Mouse (Mus musculus): ENCODE results near the gene Nostrin. TPM values are rescaled to one million over a fixed set of nuclear protein-coding genes. Genes with fewer than 3 reads are reported as not detected.
A peak's percentile ranks its signal among the peaks of the same experiment; 100 is the strongest.

The Nostrin gene
- polyA plus RNA-seq, 1 experiment from 2014 or later = 4.5 TPM

DNA sequence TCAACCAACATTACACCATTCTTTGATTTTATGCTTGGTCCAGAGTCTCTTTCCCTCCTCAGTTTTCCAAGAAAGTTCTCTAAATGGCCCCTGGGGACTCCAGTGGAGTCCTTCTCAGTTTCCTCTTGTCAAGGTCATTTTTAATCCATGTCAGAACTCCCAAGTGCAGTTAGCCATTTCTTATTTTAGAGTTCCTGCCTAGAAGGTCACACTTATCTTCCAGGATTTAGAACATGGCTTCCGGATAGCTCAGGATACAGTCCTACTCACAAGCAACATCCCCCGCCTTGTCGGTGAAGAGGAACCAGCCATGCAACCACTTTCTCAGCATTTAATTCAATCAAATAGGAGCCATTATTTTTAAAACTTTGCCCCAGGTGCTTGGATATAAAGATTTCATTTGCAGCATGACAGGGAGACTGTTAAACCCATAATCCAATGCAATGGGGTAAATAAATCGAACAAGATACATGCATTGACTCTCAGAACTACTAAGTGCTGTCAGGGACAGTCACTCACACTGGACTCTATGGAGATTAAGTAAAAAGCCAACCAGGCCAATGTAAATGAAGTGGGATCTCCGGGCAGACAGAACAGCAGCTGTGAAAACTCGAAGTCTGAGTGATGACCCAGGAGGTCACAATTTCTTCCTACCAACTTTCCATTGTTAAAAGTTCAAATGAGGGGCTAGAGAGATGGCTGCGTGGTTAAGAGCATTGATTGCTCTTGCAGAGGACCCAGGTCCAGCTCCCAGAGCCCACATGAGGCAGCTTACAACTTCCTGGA is 6.0 kb upstream of the Nostrin start:
- H3K27me3 ChIP-seq = no peaks in the 10 kb centered on the region
- H3K4me1 ChIP-seq (replicated peaks) = 0 out of 2 replicates have a peak, but pooled peaks cover 3% of the 10 kb centered on the region
- no peaks in the 10 kb centered on the region for H3K9me3 ChIP-seq (replicated peaks)
- H3K4me3 ChIP-seq = no peak overlapping the region
- no peaks in the 10 kb centered on the region for H3K36me3 ChIP-seq
- no peak for ATAC-seq (replicated peaks; ENCODE audit: insufficient number of reproducible peaks, insufficient read depth, low FRiP score, low read depth)
- peak overlapping the region; percentile 55 for H3K27ac ChIP-seq
- no peak overlapping the region for H3K4me2 ChIP-seq
- WGBS = 50% methylated on average over 7 of the region's 7 CpGs
- no peak overlapping the region for H3K9ac ChIP-seq

DNA sequence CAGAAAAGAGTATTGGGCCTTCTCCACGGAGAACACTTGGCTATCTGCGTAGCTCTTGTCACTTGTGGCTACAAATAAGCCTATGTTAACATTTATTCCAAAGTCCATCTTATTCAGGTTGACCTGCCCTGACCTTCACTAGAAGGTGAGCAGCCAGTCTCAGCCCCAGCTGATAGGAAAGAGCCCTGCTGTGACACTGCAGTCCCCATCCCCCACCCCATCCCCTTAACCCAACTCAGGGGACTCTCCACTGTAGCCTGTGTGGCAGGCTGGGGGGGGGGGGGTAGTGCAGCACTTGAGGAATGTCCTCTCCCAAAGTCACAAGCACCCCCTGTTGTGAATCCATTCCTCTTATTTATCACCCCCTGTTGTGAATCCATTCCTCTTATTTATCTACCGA is 3.6 kb upstream of the Nostrin start:
- 49% methylated on average over 3 of the region's 3 CpGs for WGBS
- ATAC-seq (replicated peaks; ENCODE audit: insufficient number of reproducible peaks, insufficient read depth, low FRiP score, low read depth) = no peak
- Histone ChIP-seq H3K27ac (no peak overlapping the region), H3K27me3 (no peaks in the 10 kb centered on the region), H3K4me3 (no peak overlapping the region), H3K9me3 (replicated peaks) (no peaks in the 10 kb centered on the region), H3K36me3 (no peaks in the 10 kb centered on the region), H3K9ac (no peak overlapping the region), H3K4me1 (replicated peaks) (peaks cover 6% of the 10 kb centered on the region; the same call in 1 of the 2 replicates), H3K4me2 (no peak overlapping the region)

DNA sequence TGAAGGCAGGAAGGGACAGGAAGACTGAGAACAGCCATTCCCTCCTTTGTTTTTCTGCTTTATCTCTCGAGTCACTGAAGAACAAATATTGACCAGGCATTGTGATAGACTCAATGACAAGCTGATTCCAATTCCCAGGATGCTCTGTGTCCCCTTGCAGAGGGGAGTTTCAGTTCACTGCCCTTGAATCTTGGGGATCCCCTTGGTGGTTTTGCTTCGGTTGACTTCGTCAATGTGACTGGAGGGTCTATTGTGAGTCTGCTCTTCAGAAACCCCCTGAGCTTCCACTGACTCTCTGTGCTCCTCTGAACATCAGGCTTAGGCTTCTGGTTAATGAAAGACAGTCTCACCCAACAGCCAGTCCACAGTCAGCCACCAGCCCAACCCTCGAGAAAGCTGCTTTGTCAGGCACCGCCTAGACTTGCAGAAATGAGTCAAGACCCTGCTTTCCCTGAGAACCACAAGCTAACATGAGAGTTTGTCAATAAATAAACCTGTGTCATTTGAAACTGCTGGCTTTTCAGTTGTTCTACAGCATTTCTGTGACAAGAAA is 3.0 kb upstream of the Nostrin start:
- 48% methylated on average over 5 of the region's 5 CpGs for WGBS
- no peak overlapping the region for H3K9ac ChIP-seq

DNA sequence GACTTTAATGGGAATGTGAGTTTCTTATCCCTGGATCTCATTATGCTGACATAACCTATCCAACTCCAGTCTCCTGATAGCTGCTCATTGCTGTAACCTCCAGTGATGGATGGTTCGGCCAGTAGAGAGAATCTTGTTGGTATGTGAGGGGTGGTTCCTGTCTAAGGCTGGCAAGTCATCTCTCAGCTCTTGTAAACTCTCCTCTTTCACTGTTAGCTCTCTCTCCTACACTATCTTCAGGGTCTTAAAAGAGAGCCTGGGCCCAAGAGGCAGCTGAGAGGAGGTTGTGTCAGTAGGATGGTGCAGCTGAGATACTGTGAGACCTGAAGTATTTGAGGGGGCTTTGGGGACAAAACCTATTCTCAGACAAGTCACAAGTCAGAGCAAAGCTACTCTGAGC is 1.4 kb upstream of the Nostrin start:
- peaks cover 3% of the 10 kb centered on the region; the same call in 1 of the 2 replicates for H3K4me1 ChIP-seq (replicated peaks)
- H3K36me3 ChIP-seq = no peaks in the 10 kb centered on the region
- H3K27me3 ChIP-seq = no peaks in the 10 kb centered on the region
- WGBS = 55% methylated on average over 1 of the region's 1 CpGs
- H3K9ac ChIP-seq = no peak overlapping the region
- no peak for ATAC-seq (replicated peaks; ENCODE audit: insufficient number of reproducible peaks, insufficient read depth, low FRiP score, low read depth)
- no peak overlapping the region for H3K4me3 ChIP-seq
- H3K4me2 ChIP-seq = no peak overlapping the region
- no peak overlapping the region for H3K27ac ChIP-seq
- H3K9me3 ChIP-seq (replicated peaks) = no peaks in the 10 kb centered on the region

More for the DNA sequence above, 3.0 kb upstream of the Nostrin start:
- no peak overlapping the region for H3K4me2 ChIP-seq
- H3K4me1 ChIP-seq (replicated peaks) = peaks cover 6% of the 10 kb centered on the region; the same call in 1 of the 2 replicates
- H3K27ac ChIP-seq = no peak overlapping the region
- no peaks in the 10 kb centered on the region for H3K9me3 ChIP-seq (replicated peaks)
- H3K27me3 ChIP-seq = no peaks in the 10 kb centered on the region
- no peak for ATAC-seq (replicated peaks; ENCODE audit: insufficient number of reproducible peaks, insufficient read depth, low FRiP score, low read depth)
- no peak overlapping the region for H3K4me3 ChIP-seq
- no peaks in the 10 kb centered on the region for H3K36me3 ChIP-seq

DNA sequence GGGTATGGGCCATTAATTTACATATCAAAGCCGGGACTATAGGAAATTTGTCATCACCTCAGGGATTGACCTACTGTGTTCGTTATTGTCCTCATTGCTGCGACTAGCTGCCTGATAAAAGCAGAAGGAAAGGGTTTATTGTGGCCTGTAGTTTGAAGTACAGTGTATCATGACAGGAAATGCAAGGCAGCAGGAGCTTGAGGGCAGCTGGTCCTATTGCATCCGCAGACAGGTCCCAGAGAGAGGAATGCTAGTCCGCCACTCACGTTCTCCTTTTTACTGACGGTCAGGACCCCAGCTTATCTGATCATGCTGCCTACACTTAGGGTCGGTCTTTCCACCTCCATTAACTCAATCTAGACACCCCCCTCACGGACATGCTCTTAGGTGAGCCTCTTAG is 663 bp upstream of the Nostrin start:
- H3K9ac ChIP-seq = no peak overlapping the region
- no peak overlapping the region for H3K4me3 ChIP-seq
- H3K9me3 ChIP-seq (replicated peaks) = no peaks in the 10 kb centered on the region
- no peak overlapping the region for H3K4me2 ChIP-seq
- no peak overlapping the region for H3K27ac ChIP-seq
- peaks cover 3% of the 10 kb centered on the region; the same call in 1 of the 2 replicates for H3K4me1 ChIP-seq (replicated peaks)
- WGBS = 59% methylated on average over 9 of the region's 9 CpGs
- H3K36me3 ChIP-seq = no peaks in the 10 kb centered on the region
- ATAC-seq (replicated peaks; ENCODE audit: insufficient number of reproducible peaks, insufficient read depth, low FRiP score, low read depth) = no peak
- H3K27me3 ChIP-seq = no peaks in the 10 kb centered on the region

DNA sequence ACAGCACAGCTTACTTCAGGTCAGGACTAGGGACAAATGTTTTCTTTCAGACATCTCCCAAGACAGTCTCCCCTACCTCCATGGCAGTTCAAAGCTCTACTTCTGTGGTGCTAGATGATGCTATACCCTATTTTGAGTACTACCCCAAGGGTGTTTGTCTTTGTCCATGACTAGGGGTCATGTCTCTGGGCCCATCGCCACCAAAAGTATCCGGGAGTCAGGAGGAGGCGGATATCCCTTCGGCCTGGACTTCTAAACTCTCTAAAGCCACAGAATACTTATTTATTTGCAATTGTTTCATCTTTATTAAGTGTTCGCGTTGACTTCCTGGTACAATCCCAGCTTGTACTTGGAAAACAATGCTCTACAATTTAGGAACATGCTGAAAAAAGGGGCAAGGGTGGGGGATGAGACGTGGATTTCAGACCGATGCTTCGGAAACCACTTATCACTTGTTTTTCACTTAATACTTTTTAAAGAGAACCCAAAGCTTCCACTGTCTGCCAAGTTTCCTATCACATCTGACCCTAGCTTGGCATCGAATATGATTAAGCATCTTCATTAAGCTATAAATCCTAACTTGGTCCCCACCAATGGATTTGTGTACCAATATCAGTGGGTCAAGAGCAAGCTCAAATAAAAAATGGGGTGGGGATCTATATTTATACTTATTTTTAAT is 1.9 kb downstream of the Nostrin start:
- no peak overlapping the region for H3K27ac ChIP-seq

DNA sequence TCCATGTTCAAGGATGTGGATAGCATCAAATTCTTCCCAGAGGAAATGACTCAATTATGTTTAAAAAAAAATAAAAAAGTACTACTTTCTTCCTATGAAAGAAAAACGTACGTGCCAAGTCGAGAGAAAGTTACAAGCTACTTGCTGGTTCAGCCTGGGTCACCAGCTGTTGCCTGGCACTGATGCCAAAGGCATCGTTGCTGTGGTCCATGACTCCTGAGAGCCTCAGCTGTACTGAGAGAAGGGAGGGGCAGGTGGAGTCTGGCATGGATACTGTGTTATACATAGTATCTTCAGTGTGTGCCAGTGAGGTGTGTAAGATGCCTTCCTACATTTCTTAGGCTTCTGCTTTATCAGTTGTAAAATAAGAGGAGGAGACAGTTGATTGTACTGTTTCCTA is 3.2 kb downstream of the Nostrin start:
- Histone ChIP-seq H3K9ac (no peak overlapping the region), H3K4me1 (replicated peaks) (peaks cover 3% of the 10 kb centered on the region; the same call in 1 of the 2 replicates), H3K36me3 (no peaks in the 10 kb centered on the region), H3K27me3 (no peaks in the 10 kb centered on the region), H3K4me3 (no peak overlapping the region), H3K27ac (no peak overlapping the region), H3K9me3 (replicated peaks) (no peaks in the 10 kb centered on the region), H3K4me2 (no peak overlapping the region)
- 53% methylated on average over 4 of the region's 4 CpGs for WGBS
- no peak for ATAC-seq (replicated peaks; ENCODE audit: insufficient number of reproducible peaks, insufficient read depth, low FRiP score, low read depth)

More for the DNA sequence above, 1.9 kb downstream of the Nostrin start:
- peaks cover 3% of the 10 kb centered on the region; the same call in 1 of the 2 replicates for H3K4me1 ChIP-seq (replicated peaks)
- no peak overlapping the region for H3K9ac ChIP-seq
- no peak for ATAC-seq (replicated peaks; ENCODE audit: insufficient number of reproducible peaks, insufficient read depth, low FRiP score, low read depth)
- no peaks in the 10 kb centered on the region for H3K36me3 ChIP-seq
- WGBS = 78% methylated on average over 10 of the region's 10 CpGs
- no peaks in the 10 kb centered on the region for H3K27me3 ChIP-seq
- no peak overlapping the region for H3K4me3 ChIP-seq
- no peak overlapping the region for H3K4me2 ChIP-seq
- H3K9me3 ChIP-seq (replicated peaks) = no peaks in the 10 kb centered on the region

DNA sequence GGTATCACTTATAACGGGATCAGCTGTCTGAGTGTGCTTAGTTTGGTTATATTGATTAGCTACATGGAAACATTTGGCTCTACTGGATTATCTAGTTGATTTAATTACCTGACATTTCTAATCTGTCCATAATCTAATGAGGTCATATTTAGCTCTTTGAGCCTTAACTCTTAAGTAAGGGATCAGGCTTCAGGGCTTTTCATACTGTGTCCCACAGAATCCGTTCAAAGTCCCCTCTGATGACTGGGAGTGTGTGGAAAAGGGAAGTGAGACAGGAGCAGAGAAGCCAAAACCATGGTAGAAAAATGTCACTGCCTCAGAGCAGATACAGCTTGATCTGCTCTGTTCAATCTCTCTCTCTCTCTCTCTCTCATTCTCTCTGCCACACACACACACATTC is 4.6 kb downstream of the Nostrin start:
- Histone ChIP-seq H3K4me3 (no peak overlapping the region), H3K27me3 (no peaks in the 10 kb centered on the region), H3K9me3 (replicated peaks) (no peaks in the 10 kb centered on the region), H3K36me3 (no peaks in the 10 kb centered on the region), H3K4me1 (replicated peaks) (peaks cover under 1% of the 10 kb centered on the region; the same call in 1 of the 2 replicates), H3K27ac (no peak overlapping the region), H3K4me2 (no peak overlapping the region), H3K9ac (no peak overlapping the region)
- WGBS = 62% methylated on average over 2 of the region's 2 CpGs
- no peak for ATAC-seq (replicated peaks; ENCODE audit: insufficient number of reproducible peaks, insufficient read depth, low FRiP score, low read depth)

DNA sequence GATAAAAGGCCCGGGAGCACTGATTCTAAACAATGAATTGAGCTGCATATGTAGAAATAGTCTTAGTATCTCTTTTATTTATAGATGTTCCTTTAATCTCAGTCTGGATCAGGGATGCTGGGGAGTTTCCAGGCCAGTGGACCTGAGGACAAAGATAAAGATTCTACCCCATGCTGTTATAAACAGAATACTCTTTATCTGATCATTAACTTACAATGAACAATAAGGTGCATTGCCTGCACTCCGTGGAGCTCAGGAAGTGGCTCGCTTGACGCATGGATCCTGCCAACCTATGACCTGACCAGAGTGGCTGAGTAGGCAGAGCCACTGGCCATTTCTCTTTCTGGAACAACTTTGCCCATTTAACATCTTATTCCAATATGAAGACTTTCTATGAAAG is 5.2 kb downstream of the Nostrin start:
- Histone ChIP-seq H3K36me3 (no peaks in the 10 kb centered on the region), H3K4me1 (replicated peaks) (no peaks in the 10 kb centered on the region; the same call in 1 of the 2 replicates), H3K9me3 (replicated peaks) (no peaks in the 10 kb centered on the region), H3K27me3 (no peaks in the 10 kb centered on the region), H3K27ac (no peak overlapping the region), H3K4me2 (no peak overlapping the region), H3K9ac (no peak overlapping the region), H3K4me3 (no peak overlapping the region)
- 63% methylated on average over 4 of the region's 4 CpGs for WGBS
- ATAC-seq (replicated peaks; ENCODE audit: insufficient number of reproducible peaks, insufficient read depth, low FRiP score, low read depth) = no peak

DNA sequence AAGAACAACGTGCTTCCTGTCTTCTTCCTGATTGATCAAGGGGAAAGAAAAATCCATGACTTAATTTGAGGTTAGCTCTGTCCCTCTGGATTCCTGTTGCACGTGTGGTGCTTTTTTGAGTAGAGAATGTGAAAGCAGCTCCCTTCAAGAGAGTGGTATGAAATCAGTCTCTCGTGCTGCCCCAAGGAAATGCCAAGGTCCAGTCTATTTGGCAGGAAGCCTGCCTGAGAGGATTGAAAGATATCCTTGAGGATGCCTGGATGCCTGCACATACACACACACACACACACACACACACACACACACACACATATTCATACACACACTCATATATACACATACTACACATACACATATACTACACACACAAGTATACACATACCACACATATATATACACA is 13.1 kb downstream of the Nostrin start:
- Histone ChIP-seq H3K9me3 (replicated peaks) (no peaks in the 10 kb centered on the region), H3K36me3 (no peaks in the 10 kb centered on the region), H3K27ac (no peak overlapping the region), H3K4me3 (no peak overlapping the region), H3K27me3 (no peaks in the 10 kb centered on the region), H3K9ac (no peak overlapping the region), H3K4me1 (replicated peaks) (no peaks in the 10 kb centered on the region), H3K4me2 (no peak overlapping the region)
- WGBS = 54% methylated on average over 3 of the region's 3 CpGs
- ATAC-seq (replicated peaks; ENCODE audit: insufficient number of reproducible peaks, insufficient read depth, low FRiP score, low read depth) = no peak

DNA sequence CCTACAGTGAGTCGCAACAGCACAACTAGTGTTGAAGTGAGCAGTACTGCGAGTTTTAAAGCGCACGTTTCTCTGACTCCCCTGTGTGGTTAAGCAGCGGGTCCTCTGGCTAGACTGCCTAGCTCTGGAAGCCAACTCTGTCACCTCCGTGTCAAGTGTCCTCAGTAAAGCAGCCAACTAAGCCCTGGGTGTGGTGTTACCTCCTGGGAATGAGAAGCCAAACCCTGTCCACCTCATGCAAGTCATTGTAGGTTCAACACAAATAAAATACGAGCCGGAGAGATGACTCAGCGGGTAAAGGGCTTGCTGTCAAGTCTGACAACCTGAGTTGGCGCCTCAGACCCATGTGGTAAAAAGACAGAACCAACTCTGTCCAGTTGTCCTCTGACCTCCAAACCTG is 13.6 kb downstream of the Nostrin start:
- no peaks in the 10 kb centered on the region for H3K4me1 ChIP-seq (replicated peaks)
- H3K27me3 ChIP-seq = no peaks in the 10 kb centered on the region
- no peaks in the 10 kb centered on the region for H3K36me3 ChIP-seq
- no peak overlapping the region for H3K4me2 ChIP-seq
- H3K27ac ChIP-seq = no peak overlapping the region
- no peak for ATAC-seq (replicated peaks; ENCODE audit: insufficient number of reproducible peaks, insufficient read depth, low FRiP score, low read depth)
- no peak overlapping the region for H3K4me3 ChIP-seq
- H3K9ac ChIP-seq = no peak overlapping the region
- 79% methylated on average over 10 of the region's 10 CpGs for WGBS
- no peaks in the 10 kb centered on the region for H3K9me3 ChIP-seq (replicated peaks)
